Mouse (Mus musculus): ENCODE results near the gene Gm45062. TPM values are rescaled to one million over a fixed set of nuclear protein-coding genes. Genes with fewer than 3 reads are reported as not detected.

Gene Gm45062
- total RNA-seq, 2 experiments from 2014 or later, result 1.1 to 1.4 TPM

DNA sequence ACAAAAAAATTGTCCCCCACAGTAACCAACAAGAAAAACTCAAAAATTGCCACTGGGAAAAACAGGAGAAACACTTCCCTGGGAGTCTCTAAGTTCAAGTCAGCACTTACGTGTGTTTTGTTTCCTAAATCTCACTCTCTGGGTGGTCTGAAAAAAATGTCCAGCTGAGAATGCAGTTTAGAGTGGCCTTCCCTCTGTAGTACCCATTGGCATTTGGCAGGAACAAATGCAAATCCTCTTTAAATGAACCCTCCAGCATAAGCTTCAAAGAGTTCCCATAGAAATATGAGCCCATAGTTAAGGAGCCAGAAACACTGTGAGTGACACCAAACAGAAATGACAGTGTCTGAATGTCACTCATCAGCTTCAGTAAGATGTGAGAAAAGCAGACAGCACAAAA lies 219.9 kb downstream of the Gm45062 start:
- no peak for DNase-seq

DNA sequence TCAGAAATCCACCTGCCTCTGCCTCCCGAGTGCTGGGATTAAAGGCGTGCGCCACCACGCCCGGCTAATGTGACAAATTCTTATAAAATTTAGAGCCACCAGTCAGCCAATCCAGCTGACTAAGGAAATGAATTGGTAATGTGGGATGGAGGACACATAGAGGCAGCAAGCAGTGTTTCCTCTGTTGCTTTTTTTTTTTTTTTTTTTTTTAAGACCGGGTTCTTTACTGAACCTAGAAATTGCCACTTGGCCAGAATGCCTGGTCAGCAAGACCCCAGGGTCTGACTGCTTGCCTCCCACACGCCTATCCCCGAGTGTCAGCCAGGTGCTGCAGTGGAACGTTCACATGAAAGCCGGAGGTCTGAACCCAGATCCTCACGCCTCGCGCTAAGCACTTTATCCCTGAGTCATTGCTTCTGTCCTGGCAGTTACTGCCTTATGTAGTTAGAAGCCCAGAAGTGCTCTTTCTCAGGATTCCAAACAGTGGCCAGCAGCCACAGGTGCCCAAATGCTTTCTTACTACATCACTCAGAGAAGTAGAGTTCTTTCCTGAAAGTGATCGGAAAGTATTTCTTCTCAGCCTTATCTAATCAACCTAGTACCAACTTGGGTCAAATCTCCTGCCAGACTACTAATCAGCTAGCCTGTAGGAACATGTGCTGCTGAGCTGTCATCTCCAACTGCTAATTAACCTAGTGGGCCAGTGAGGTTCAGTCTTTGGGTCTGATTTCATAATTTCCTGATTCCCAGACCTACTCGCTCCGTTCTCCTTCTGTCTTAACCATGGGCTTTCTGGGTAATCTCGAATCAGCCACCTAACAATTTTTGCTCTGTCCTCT lies 225.4 kb downstream of the Gm45062 start:
- DNase-seq, result no peak

DNA sequence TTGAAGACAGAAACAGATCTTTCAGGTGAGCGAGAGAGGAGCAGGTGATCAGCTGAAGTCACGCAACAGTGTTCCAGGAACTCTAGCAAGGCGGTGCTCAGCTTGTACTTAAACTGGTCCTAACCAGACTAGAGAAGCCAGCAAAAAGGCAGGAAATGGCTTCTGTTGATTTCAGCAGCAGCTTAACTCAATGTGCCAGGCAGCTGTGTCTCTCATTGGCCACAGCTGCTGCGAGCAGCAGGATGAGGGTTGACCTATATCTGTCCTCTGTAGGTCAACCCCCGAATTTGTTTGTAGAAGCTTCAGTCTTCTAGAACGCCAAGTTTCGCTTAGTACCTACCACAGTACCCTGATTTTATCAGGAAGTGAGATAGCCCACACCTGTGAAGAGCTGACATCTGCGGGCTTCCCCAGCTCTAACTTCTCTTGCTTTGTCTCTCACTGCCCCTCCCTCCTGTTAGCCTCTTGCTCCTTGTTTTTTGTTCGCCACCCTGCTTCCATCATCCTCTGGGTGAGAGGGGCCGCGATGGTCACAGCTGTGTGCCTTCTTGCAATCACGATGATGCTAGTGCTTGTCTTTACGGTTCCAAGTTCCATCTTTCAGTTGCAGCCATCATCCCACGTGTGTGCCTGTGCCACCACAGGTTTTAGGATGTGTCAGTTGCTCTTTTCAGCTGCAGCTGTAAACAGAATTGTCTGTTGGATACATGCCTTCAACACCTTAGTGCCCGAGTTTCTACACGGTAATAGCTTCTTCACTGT lies 226.3 kb downstream of the Gm45062 start:
- DNase-seq, result no peak

DNA sequence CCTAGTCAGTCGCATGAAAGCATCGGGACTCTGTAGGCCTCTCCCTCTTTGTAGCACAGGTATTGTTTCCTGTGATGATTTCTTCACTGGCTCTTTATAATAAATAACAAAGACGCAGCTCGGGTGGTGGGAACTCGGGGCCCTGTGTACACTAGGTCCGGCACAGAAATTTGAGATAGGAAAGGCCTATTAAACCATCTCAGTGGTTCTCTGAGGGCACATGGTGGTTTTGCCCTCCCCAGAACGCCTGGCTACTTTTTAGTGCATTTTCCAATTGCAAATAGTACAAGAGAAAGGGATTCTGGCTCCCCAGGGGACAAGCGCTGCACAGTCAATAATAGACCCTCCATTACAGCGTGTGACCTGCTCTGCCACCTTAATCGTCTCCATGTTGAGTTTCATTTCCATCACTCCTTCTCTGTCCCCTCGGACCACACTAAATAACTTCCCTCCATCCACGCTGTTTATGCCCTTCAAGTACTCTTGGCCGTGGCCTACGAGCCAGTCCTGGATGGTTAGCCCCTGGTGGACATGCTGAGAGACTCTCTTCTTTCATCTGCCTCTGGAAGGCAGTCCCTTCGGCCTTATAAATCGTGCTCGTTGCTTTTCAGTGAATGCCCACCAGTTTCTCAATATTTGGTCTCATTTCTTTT lies 227.3 kb downstream of the Gm45062 start:
- DNase-seq, result no peak

DNA sequence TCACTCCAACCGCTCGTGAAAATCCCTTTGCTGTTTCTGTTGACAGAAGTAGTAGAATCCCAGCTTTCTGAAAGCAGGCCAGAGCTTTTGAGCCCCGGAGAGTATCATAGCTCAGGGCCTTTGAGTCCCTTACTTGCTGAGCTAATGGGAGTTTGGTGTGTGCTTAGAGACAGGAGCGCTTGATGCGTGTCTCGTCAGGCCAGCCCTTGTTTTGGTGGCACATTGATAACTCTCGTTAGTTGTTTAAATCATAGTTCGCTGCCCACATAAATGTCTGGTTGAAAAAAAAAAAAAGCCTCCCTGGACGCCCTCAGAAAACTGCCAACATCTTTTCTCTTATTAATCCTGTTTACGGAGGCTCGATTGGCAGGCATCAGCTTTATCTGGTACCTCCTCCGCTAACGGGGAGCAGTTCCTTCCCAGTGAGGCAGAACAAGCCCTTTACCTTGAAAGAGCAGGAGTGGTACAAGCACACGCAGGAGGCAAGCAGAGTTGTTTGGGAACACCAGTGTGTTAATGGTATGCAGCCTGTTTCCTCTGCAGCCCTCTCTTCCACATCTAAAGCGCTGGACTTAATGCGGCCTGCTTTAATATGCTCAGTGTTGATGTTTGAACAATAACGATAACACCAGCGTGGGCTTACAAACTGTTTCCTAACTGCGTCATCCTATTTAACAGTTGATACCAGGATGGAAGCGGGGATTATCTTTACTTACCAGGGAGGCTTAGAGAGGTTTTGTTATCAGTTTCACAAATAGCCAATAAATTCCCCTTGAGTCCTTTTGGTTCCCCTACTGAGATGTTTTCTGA lies 228.0 kb downstream of the Gm45062 start:
- DNase-seq, result no peak

DNA sequence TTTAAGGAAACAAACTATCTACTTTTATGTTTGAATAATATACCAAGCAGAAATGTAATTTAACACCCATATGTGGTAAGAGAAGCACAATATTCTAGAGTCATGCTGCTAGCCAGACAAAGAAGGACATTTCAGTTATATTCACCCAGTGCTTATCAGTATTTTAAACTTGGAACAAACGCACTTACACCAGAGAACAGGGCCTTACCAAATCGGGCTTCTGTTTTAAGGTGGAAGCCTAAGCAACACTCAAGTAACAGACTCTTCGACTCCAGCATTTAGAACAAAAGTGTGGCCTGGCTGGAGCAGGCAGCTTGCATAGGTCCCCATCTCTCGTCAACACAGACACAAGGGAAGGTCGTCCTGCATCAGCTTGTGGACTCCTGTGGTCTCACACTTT lies 229.0 kb downstream of the Gm45062 start:
- DNase-seq, result no peak

DNA sequence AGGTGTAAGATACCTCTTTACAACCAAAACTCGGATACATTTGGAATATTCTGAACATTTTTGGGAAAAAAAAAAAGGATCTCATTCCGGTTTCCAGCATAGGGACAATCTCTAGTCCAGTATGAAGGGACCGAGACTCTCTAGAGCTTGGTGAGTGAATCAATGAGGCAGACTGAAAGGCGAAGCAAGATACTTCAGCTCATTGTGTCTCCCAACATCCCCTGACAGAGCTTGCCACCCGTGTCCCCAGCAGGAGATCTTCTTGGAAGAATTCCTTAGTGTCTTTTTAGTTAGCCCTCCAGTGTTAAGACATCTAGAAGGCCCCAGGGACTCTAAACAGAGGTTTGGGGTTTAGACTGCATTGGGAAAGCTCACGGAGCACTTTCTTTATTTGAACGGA lies 230.0 kb downstream of the Gm45062 start:
- DNase-seq, result no peak

DNA sequence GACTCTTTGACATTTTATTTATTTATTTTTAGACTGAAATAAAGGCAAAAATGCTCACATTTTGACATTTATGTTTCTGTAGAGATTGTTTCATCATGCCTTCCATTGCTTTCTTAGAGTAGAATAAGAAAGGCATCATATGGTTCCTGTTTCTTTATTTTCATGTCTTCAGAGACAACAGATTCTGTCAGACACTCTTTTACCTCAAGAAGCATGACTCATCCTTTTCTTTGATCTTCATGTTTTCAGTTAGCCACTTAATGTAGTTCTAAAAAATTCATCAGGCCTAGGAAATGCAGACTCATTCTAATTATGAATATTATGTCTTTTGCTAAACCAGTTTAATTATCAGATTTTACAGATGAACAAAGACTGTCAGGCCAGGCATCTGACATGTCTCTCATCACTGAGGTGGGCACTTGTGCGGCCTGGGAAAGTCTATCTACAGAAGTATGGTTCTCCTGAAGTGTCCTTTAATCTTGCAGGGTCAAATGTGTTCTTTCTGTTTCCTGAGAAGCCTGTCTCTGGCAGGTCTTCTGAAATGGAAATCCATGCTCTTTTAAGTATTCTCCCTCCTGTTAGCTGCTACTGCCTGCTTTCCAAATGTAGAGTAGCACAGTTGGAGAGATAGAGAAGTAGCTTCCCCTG lies 230.8 kb downstream of the Gm45062 start:
- no peak for DNase-seq

DNA sequence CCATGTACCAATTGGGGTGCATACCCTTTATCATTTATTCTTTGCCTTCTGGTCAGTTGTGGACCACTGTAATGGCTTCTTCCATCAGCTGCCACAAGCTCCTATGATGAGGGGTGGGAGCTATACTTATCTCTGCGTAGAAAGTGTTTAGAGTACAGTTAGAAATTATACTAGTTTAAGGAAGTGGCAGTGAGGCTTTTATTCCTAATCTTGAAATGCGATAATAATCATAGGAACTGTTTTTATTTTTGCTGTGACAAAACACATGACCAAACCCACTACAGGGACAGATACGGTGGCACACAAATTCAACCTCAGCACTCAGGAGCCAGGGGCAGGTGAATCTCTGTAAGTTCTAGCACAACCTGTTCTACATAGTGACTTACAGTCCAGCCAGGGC lies 233.0 kb downstream of the Gm45062 start:
- no peak for DNase-seq

DNA sequence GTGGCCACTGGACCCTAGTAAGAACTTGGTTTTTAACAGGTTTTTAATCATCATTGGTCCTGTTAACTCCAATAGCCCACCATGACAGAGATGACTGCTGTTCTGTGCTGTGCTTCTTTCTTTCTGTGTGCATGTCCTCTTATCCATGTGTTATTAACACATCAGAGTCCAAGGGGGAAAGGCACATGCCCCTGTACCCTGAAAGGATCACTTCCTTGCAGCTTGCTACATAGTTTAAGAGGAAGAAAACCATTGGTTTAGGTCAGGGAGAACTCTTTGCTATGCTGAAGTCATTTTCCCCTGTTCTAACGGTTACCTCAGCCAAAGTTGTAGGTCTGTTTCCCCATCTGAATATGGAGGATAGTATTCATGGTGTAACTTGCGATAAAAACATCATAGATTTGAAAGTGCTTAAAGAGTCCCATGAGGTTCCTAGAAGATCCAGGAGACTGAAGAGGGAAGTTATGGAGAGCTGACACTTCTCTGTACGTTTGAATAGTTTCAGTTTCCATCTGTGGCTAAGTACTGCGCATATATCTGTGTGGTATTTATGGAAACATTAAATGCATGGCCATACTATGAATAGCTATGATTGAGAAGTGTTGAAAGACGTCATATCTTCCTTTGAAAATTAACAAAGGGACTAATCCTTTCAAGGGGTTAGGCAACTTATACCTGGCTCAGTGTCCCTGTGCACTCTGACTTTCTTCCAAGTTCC lies 236.0 kb downstream of the Gm45062 start:
- DNase-seq, result no peak

DNA sequence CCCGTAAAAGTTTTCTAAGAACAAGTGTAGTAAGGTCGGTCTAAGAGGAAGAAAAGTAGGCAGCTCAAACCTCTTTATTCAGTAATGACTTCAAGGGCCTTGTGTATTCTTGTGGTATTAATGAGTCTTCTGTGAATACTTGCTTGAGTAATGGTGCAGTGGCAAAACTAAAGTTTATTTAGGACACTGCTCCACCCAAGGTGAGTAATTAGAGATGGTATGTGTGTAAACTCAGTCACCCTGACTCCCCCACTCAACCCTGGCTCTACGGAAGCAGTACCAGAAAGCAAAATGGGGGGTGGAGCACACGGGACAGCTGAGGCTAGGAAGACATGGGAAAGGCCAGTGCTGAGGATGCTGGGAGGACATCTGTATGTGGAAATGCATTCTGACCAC lies 236.6 kb downstream of the Gm45062 start:
- DNase-seq, result no peak

DNA sequence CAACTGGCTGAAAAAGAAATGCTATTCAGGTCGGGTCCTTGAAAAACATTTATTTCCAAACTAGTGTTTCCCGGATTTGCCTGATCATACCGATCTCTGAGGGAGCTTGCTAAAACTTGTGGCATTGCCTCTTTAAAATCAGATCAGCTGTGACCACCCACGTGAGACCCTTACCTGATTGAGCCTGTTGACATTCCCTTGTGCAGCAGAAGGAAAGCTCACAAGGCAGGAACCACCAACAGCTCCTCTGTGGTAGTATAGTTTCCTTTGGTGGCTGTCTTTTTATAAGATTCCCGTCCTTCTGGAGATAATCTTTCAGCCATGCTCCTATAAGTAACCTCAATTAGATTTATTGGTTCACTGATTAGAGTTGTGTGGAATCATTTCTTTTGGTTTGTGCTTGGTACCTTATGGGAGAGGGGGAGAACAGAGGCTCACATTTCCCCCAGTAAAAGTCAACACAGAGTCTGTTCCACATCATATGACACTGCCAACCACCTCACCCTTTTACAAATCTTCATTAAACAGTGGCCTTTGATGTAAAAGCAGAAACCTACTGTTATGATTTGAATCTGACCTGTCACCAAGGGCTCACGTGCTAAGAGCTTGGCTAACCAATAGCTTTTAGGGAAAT lies 238.1 kb downstream of the Gm45062 start:
- DNase-seq, result no peak

DNA sequence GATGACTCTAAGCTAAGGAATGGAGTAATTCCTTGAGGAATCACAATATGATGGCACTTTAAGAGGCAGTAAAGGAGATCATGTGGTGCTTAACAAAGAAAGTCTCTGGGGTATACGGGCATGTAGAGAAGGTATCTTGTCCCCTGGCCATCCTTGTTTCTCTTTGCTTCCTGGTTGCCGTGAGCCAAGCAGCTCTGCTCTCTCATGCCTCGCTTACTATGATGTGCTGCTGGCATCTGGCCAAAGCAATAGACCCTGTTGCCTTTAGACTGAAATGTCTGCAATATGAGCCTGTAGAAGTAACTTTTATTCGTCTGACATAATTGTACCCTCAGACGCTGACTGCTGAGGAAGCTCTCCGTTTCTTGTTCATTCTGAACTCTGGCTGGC lies 238.6 kb downstream of the Gm45062 start:
- no peak for DNase-seq

DNA sequence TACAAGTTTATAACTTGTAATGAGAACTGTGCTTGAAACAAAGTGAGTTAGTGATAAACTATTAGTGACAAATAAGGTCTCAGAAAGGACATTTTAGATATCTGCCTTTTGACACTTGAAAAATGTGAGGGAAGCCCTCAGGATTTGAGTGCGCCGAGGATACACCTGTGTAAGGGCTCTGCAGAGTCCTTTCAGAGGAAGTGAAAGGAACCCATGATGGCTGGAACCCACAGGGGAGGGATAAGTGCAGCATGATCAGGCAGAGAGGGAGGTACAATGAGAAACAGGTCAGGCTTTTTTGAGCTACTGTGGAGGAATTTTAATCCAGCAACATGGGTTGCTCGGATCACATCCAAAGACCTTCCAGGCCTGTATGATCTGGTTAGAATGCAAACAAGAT lies 239.7 kb downstream of the Gm45062 start:
- no peak for DNase-seq

DNA sequence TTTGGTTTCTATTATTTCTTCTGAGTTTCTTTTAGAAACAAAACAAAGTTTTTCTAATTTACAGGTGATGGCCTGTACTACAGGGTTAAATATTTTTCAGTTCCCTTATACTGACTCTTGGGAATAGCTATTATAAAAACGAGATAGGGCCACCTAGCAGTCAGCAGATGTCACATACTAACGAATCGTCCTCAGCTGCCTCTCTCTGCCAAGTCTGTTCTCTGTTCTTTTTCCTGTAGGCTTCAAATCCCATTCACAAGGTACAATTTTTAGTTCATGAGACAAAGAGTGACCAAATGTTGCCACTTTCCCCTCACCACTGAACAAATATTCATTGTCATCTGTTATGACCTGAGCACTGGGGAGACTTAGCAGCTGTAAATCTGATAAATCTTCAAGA lies 244.7 kb downstream of the Gm45062 start:
- no peak for DNase-seq

DNA sequence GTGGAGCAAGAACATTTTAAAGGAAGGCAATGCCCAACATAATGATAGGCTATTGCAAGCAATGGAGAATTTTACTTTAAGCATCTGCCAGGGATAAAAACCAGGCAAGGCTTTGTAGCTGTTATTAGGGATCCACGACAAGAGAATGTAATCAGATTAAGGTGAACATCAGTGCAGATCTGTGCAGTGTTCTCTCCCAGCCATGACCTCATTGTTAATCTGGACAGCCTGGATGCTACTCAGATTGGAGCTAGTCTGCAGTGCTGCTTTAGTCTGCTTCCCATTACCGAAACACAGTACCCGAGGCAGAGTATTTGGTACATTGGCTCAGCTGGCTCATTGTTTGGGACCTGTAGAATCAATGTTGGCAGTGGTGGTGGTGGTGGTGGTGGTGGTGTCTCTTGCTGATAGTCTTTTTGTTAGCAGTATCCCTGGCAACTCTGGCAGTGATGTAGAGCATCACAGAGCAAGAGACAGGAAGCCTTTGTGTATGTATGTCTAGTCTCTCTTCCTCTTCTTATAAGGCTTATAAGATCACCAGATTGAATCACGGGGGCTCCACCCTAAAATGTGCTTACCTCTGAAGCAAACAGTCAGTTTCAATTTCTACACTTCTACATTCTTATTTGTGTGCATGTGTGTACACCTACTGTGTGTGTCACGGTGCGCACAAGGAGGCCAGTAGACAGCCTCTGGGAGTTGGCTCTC lies 245.4 kb downstream of the Gm45062 start:
- no peak for DNase-seq

DNA sequence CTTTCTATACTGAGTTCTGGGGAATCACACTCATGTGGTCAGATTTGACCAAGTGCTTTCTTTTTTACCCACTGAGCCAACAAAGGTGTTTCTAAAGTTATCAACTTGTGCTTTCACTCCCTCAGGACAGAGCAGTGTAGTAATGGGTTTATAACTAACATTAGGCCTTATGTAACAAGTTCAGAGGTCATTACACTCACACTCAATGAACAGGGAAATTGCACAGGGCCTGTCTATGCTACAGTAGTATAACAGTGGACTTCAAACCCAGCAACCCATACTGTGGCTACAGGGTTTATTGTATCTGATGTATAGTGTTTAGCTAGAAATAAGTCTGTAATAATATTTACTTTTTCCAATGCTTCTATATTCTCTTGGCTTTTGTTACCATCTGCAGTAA lies 247.4 kb downstream of the Gm45062 start:
- no peak for DNase-seq

DNA sequence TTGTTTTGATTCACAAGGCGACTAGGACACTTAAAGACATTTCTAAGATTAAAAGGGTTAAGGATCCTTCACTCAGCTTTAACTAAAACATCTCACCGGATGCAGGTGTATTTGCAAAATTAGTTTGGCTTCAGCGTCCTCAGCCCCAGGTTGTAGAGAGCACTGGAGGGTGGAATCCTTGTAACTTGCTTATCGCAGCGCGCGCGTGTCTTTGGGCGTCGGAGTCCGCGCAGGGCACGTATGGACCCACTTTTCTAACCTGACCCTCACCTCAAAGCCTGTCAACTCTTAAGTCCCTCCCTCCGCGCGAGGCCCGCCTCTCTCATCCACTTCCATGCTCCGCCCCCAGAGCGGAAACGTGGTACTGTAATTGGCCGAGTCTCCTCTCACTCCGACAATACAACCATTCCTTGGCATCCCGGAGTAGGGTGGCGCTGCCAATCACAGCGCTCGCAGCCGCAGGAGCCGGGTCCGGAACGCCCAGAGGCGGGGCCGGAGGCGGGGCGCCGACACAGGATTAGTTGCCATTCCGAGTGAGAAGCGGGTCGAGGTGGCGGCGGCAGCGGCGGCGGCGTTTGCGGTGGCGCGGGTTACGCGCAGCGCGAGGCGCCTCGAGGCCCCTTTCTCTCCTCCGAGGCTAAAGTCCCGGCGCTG lies 249.8 kb downstream of the Gm45062 start:
- peak; percentile 99 for DNase-seq

DNA sequence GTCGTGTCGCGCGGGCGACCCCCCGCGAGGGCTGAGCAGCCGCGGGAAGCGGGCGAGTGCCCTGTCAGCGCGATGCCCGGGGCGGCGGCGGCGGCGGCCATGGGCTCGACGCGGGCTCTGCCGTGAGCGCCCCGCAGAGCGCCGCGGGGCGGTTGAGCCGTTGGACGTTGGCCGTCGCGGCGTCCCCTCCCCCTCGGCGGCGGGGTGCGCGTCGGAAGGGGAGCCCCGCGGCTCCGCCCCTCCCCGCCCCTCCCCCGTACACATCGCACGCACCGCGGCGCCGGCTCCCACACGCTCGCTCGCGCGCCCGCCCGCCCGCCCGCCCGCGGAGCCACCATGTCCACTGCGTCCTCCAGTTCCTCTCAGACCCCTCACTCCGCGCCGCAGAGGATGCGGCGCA lies 250.3 kb downstream of the Gm45062 start, which contains the start of gene Glcci1:
Gene Glcci1, plus strand, starts transcription at position 50 of the 400 bp plus-strand sequence.
- DNase-seq, result peak; percentile 78
